Mouse (Mus musculus): ENCODE data around the gene Ubxn6.
"Not testable (repeated sequence)": the region's sequence is repeated elsewhere in the genome, so short reads cannot be mapped to it uniquely, and the experiment has no call there.

Gene Ubxn6

DNA sequence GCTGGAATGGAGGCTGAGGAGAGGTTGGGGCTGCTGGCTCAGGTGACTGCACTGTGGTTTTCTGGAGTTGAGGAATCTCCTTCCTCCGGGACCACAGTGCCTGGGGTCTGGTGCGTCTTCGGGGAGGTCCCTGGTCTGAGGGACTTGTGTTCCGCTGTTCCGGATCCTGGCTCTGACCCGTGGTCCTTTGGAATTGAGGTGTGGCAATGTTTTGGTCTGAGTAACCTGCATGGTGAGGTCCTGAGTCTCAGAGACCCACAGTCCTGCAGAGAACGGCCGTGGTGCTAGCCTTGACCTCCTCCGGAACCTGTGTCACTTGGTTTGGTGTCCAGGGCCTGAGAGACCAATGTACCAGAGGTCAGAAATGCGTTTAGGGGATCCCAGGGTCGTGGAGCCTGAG, 5.1 kb upstream of the Ubxn6 start:
- Histone ChIP-seq H3K27me3 (ENCODE audit: control insufficient read depth, insufficient read depth, low read length, poor library complexity, severe bottlenecking) (no peaks in the 10 kb centered on the region), H3K36me3 (ENCODE audit: control insufficient read depth, insufficient read depth, low read length, poor library complexity, severe bottlenecking) (0 out of 2 replicates have a peak, but pooled peaks cover 5% of the 10 kb centered on the region)
- DNase-seq (ENCODE audit: low read depth, low spot score): peak; percentile 36

GRCm38 (mm10) chr17:56078880-56079795, 4.3 kb upstream of the Ubxn6 start, which contains the start of gene Hdgfl2:
Hdgfl2 (plus strand) TSS chr17:56079634.
- DNase-seq (ENCODE audit: low read depth, low spot score): peak; percentile 100
- Histone ChIP-seq H3K27me3 (ENCODE audit: control insufficient read depth, insufficient read depth, low read length, poor library complexity, severe bottlenecking) (no peaks in the 10 kb centered on the region), H3K36me3 (ENCODE audit: control insufficient read depth, insufficient read depth, low read length, poor library complexity, severe bottlenecking) (0 out of 2 replicates have a peak, but pooled peaks cover 3% of the 10 kb centered on the region)

- peak; percentile 27 for DNase-seq (ENCODE audit: low read depth, low spot score)
- H3K36me3 ChIP-seq (ENCODE audit: control insufficient read depth, insufficient read depth, low read length, poor library complexity, severe bottlenecking); H3K27me3 ChIP-seq (ENCODE audit: control insufficient read depth, insufficient read depth, low read length, poor library complexity, severe bottlenecking): not testable (repeated sequence)
Observed at GRCm38 (mm10) chr17:56078361-56078760, 3.5 kb upstream of the Ubxn6 start.

GRCm38 (mm10) chr17:56077523-56077922, 2.7 kb upstream of the Ubxn6 start:
- DNase-seq (ENCODE audit: low read depth, low spot score): no peak
- Histone ChIP-seq H3K27me3 (ENCODE audit: control insufficient read depth, insufficient read depth, low read length, poor library complexity, severe bottlenecking) (no peaks in the 10 kb centered on the region), H3K36me3 (ENCODE audit: control insufficient read depth, insufficient read depth, low read length, poor library complexity, severe bottlenecking) (peaks cover 6% of the 10 kb centered on the region)

- Histone ChIP-seq H3K36me3 (ENCODE audit: control insufficient read depth, insufficient read depth, low read length, poor library complexity, severe bottlenecking) (peaks cover 14% of the 10 kb centered on the region), H3K27me3 (ENCODE audit: control insufficient read depth, insufficient read depth, low read length, poor library complexity, severe bottlenecking) (no peaks in the 10 kb centered on the region)
- DNase-seq (ENCODE audit: low read depth, low spot score): peak; percentile 91
Observed at GRCm38 (mm10) chr17:56074097-56074826, 566 bp downstream of the Ubxn6 start.

- DNase-seq (ENCODE audit: low read depth, low spot score): no peak
- H3K27me3 ChIP-seq (ENCODE audit: control insufficient read depth, insufficient read depth, low read length, poor library complexity, severe bottlenecking): no peaks in the 10 kb centered on the region
- peaks cover 14% of the 10 kb centered on the region for H3K36me3 ChIP-seq (ENCODE audit: control insufficient read depth, insufficient read depth, low read length, poor library complexity, severe bottlenecking)
Observed at GRCm38 (mm10) chr17:56072243-56072642, 2.6 kb downstream of the Ubxn6 start.

GRCm38 (mm10) chr17:56071126-56071525, 3.7 kb downstream of the Ubxn6 start:
- no peaks in the 10 kb centered on the region for H3K27me3 ChIP-seq (ENCODE audit: control insufficient read depth, insufficient read depth, low read length, poor library complexity, severe bottlenecking)
- no peak for DNase-seq (ENCODE audit: low read depth, low spot score)
- peaks cover 14% of the 10 kb centered on the region for H3K36me3 ChIP-seq (ENCODE audit: control insufficient read depth, insufficient read depth, low read length, poor library complexity, severe bottlenecking)

DNA sequence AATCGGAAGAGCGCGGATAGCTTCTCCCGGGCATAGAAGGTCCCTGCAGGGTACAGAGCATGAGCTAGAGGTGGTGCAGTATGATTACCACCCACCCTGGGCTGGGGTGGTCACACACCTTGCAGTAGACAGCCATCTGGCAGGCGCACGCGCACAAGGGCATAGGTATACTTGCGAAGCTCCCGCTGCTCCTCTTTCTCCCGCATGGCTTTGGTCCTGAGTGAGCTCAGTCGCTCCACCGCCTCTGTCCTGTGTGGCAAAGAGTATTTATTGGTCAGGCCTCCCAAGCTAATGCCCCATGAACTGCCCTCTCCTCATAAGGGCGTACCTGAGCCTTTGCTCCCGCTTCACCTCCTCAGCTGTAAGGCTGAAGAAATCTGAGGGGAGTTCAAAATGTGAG, 5.8 kb downstream of the Ubxn6 start:
- no peak for DNase-seq (ENCODE audit: low read depth, low spot score)
- Histone ChIP-seq H3K36me3 (ENCODE audit: control insufficient read depth, insufficient read depth, low read length, poor library complexity, severe bottlenecking) (peaks cover 14% of the 10 kb centered on the region), H3K27me3 (ENCODE audit: control insufficient read depth, insufficient read depth, low read length, poor library complexity, severe bottlenecking) (no peaks in the 10 kb centered on the region)

DNA sequence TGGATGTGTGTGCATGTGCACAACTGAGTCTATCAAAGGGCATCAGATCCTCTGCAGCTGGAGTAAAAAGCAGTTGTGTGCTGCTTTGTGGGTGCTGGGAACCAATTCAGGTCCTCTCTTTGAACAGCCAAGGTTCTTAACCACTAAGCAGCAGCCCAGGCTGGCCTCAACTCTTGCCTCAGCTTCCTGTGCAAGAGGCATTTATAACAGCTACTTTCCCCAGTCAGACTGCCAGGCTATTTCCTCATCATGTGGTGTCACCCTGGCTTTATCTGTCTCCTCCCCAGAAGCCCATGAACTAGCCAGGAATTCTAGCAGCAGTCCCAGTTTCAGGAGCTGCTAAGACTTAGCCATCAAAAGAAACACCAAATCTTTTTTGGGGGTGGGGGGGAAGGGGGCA, 8.4 kb downstream of the Ubxn6 start:
- no peak for DNase-seq (ENCODE audit: low read depth, low spot score)
- peaks cover 8% of the 10 kb centered on the region for H3K36me3 ChIP-seq (ENCODE audit: control insufficient read depth, insufficient read depth, low read length, poor library complexity, severe bottlenecking)

GRCm38 (mm10) chr17:56065715-56066114, 9.1 kb downstream of the Ubxn6 start:
- not testable (repeated sequence) for H3K36me3 ChIP-seq (ENCODE audit: control insufficient read depth, insufficient read depth, low read length, poor library complexity, severe bottlenecking); H3K27me3 ChIP-seq (ENCODE audit: control insufficient read depth, insufficient read depth, low read length, poor library complexity, severe bottlenecking)
- DNase-seq (ENCODE audit: low read depth, low spot score): peak; percentile 19

More for the DNA sequence above, 8.4 kb downstream of the Ubxn6 start:
- no peaks in the 10 kb centered on the region for H3K27me3 ChIP-seq (ENCODE audit: control insufficient read depth, insufficient read depth, low read length, poor library complexity, severe bottlenecking)

GRCm38 (mm10) chr17:56062081-56062480, 12.7 kb downstream of the Ubxn6 start:
- no peak for DNase-seq (ENCODE audit: low read depth, low spot score)
- H3K27me3 ChIP-seq (ENCODE audit: control insufficient read depth, insufficient read depth, low read length, poor library complexity, severe bottlenecking): no peaks in the 10 kb centered on the region
- no peaks in the 10 kb centered on the region; the same call in 1 of the 2 replicates for H3K36me3 ChIP-seq (ENCODE audit: control insufficient read depth, insufficient read depth, low read length, poor library complexity, severe bottlenecking)

- DNase-seq (ENCODE audit: low read depth, low spot score): no peak
- Histone ChIP-seq H3K36me3 (ENCODE audit: control insufficient read depth, insufficient read depth, low read length, poor library complexity, severe bottlenecking) (no peaks in the 10 kb centered on the region; the same call in 1 of the 2 replicates), H3K27me3 (ENCODE audit: control insufficient read depth, insufficient read depth, low read length, poor library complexity, severe bottlenecking) (no peaks in the 10 kb centered on the region)
Observed at GRCm38 (mm10) chr17:56057381-56058120, 17.3 kb downstream of the Ubxn6 start.

DNA sequence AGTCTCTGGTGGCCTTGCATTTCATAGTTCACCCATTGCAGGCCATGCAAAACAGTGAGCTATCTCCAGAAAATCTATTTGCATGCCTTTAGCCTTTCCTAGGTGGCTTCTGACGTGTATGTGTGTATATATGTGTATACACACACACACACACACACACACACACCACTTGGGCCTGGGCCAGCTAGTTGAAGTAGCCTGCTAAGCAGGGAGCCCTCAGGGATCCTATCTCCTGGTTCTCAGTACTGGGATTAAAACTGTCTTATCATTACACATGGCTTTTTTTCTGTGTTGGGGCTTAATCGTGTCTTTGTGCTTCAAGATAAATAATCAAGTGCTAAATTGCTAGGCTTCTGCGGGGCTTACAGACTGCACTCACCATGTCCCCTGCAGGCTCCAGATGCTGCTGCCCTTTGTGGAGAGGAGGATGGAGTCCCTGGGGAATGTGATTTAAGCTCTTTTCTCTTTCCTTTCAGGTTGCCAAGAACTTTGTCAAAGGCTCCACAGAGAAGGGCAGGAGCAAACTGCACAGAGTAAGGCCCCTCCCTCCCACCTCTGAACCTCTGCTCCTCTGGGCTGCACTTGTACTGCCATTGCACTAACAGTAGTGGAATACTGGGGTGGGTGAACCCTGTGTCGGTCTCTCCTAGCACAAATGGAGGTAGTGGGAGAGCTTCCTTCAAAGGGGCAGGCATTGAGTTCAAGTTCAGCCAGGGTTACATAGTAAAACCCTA, 18.7 kb downstream of the Ubxn6 start:
- H3K27me3 ChIP-seq (ENCODE audit: control insufficient read depth, insufficient read depth, low read length, poor library complexity, severe bottlenecking): no peaks in the 10 kb centered on the region
- DNase-seq (ENCODE audit: low read depth, low spot score): no peak
- H3K36me3 ChIP-seq (ENCODE audit: control insufficient read depth, insufficient read depth, low read length, poor library complexity, severe bottlenecking): no peaks in the 10 kb centered on the region

DNA sequence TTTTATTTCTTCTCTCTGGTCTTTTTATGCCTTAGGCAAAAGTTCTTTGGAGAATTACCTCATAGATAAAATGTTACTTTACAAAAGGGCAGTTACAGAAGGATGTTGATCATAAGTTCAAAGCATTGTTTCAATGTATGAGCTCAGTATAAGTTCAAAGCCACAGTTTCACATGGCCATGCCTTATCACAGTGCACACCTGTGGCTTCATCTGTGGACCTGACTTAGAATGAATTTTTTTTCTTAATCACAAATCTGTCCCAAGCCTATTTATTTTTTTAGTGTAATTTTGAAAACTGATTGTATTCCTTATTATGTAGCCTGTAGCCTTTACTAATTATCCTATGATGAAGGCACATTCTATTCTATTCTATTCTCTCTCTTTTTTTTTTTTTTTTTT, 19.9 kb downstream of the Ubxn6 start:
- H3K36me3 ChIP-seq (ENCODE audit: control insufficient read depth, insufficient read depth, low read length, poor library complexity, severe bottlenecking): no peaks in the 10 kb centered on the region
- no peak for DNase-seq (ENCODE audit: low read depth, low spot score)
- no peaks in the 10 kb centered on the region for H3K27me3 ChIP-seq (ENCODE audit: control insufficient read depth, insufficient read depth, low read length, poor library complexity, severe bottlenecking)

Measured in splenic B cell, adult 2 months (primary cell).